Mouse (Mus musculus): ENCODE results near the gene Paxip1.

- no peak for TF ChIP-seq HCFC1 (IDR thresholded peaks at IDR 0.05; ENCODE audit: borderline replicate concordance, insufficient read depth, low read length)
- no peak for TF ChIP-seq CHD2 (IDR thresholded peaks at IDR 0.05; ENCODE audit: low read depth, low read length)
- TF ChIP-seq MAFK (IDR thresholded peaks at IDR 0.05; ENCODE audit: insufficient read depth, low read depth, low read length): no peak
- no peak for TF ChIP-seq ZC3H11A (IDR thresholded peaks at IDR 0.05; ENCODE audit: borderline replicate concordance, low read depth, low read length)
- no peak for TF ChIP-seq ZNF384 (IDR thresholded peaks at IDR 0.05; ENCODE audit: low read depth, low read length)
These were observed 8.1 kb downstream of the Paxip1 start for GRCm38 (mm10) chr5:27783381-27783780.

Data from ES-E14 (cell line).